Mouse (Mus musculus): ENCODE measurements around the gene Nrtn. TPM values are rescaled to one million over a fixed set of nuclear protein-coding genes. Genes with fewer than 3 reads are reported as not detected.

Gene Nrtn
- polyA plus RNA-seq, 1 experiment: 36.8 TPM

GRCm38 (mm10) chr17:56761991-56762410 lies 4.7 kb upstream of the Nrtn start:
- 0% methylated on average over 28 of the region's 28 CpGs for WGBS

GRCm38 (mm10) chr17:56761077-56761476 lies 3.7 kb upstream of the Nrtn start:
- TF ChIP-seq CTCF (IDR thresholded peaks at IDR 0.05; ENCODE audit: extremely low read depth, insufficient read length, insufficient replicate concordance, low read depth, low read length): no peak
- TF ChIP-seq POLR2A (IDR thresholded peaks at IDR 0.05; ENCODE audit: low read depth, low read length): no peak

More at GRCm38 (mm10) chr17:56761991-56762410, 4.7 kb upstream of the Nrtn start:
- H3K27ac ChIP-seq (ENCODE audit: insufficient read depth, low read depth, low read length): peak overlapping the region; percentile 65
- H3K4me1 ChIP-seq (ENCODE audit: control insufficient read depth, insufficient read depth, insufficient read length, low read length): peaks cover 22% of the 10 kb centered on the region
- TF ChIP-seq POLR2A (IDR thresholded peaks at IDR 0.05; ENCODE audit: low read depth, low read length) (no peak; the same call in 1 of the 2 replicates), CTCF (IDR thresholded peaks at IDR 0.05; ENCODE audit: extremely low read depth, insufficient read length, insufficient replicate concordance, low read depth, low read length) (no peak)
- peak overlapping the region; percentile 83 for H3K4me3 ChIP-seq (ENCODE audit: low read depth, low read length)
- no peaks in the 10 kb centered on the region for H3K27me3 ChIP-seq (ENCODE audit: control insufficient read depth, insufficient read depth, low read length)
- peaks cover 3% of the 10 kb centered on the region; the same call in 1 of the 2 replicates for H3K36me3 ChIP-seq (ENCODE audit: control insufficient read depth, insufficient read depth, low read length)

GRCm38 (mm10) chr17:56759261-56759660 lies 1.9 kb upstream of the Nrtn start:
- Histone ChIP-seq H3K4me3 (ENCODE audit: low read depth, low read length) (no peak overlapping the region), H3K36me3 (ENCODE audit: control insufficient read depth, insufficient read depth, low read length) (no peaks in the 10 kb centered on the region), H3K27me3 (ENCODE audit: control insufficient read depth, insufficient read depth, low read length) (no peaks in the 10 kb centered on the region), H3K27ac (ENCODE audit: insufficient read depth, low read depth, low read length) (no peak overlapping the region), H3K4me1 (ENCODE audit: control insufficient read depth, insufficient read depth, insufficient read length, low read length) (peaks cover 21% of the 10 kb centered on the region)
- TF ChIP-seq POLR2A (IDR thresholded peaks at IDR 0.05; ENCODE audit: low read depth, low read length) (no peak), CTCF (IDR thresholded peaks at IDR 0.05; ENCODE audit: extremely low read depth, insufficient read length, insufficient replicate concordance, low read depth, low read length) (no peak)
- WGBS: 71% methylated on average over 7 of the region's 7 CpGs

More at GRCm38 (mm10) chr17:56761077-56761476, 3.7 kb upstream of the Nrtn start:
- H3K4me3 ChIP-seq (ENCODE audit: low read depth, low read length): no peak overlapping the region
- WGBS: 62% methylated on average over 3 of the region's 3 CpGs
- H3K27me3 ChIP-seq (ENCODE audit: control insufficient read depth, insufficient read depth, low read length): no peaks in the 10 kb centered on the region
- H3K4me1 ChIP-seq (ENCODE audit: control insufficient read depth, insufficient read depth, insufficient read length, low read length): peaks cover 25% of the 10 kb centered on the region
- no peaks in the 10 kb centered on the region for H3K36me3 ChIP-seq (ENCODE audit: control insufficient read depth, insufficient read depth, low read length)
- H3K27ac ChIP-seq (ENCODE audit: insufficient read depth, low read depth, low read length): no peak overlapping the region

DNA sequence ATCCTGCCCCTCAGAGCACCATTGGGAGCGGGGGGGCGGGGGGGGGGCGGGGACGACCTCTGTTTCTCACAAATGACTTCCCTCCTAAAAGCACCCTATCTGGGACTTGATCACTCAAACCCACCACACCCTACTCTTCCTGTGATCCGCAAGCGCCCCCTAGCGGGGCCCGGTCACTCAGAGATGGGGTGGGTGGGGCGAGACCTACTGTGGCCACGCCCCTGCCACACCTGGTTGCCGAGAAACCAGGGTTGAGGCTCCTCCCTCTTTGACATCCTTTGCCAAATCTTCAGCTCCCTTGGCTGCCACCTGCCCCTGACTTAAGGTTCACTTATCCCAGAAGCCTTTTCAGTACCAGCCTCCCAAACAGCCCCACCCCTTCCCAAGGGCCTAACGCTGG lies 802 bp upstream of the Nrtn start:
- 2% methylated on average over 12 of the region's 12 CpGs for WGBS
- TF ChIP-seq POLR2A (IDR thresholded peaks at IDR 0.05; ENCODE audit: low read depth, low read length): no peak
- TF ChIP-seq CTCF (IDR thresholded peaks at IDR 0.05; ENCODE audit: extremely low read depth, insufficient read length, insufficient replicate concordance, low read depth, low read length): peak; percentile 59; the same call in 1 of the 2 replicates
- H3K27me3 ChIP-seq (ENCODE audit: control insufficient read depth, insufficient read depth, low read length): no peaks in the 10 kb centered on the region
- H3K36me3 ChIP-seq (ENCODE audit: control insufficient read depth, insufficient read depth, low read length): no peaks in the 10 kb centered on the region
- H3K27ac ChIP-seq (ENCODE audit: insufficient read depth, low read depth, low read length): no peak overlapping the region
- H3K4me1 ChIP-seq (ENCODE audit: control insufficient read depth, insufficient read depth, insufficient read length, low read length): peaks cover 20% of the 10 kb centered on the region
- no peak overlapping the region for H3K4me3 ChIP-seq (ENCODE audit: low read depth, low read length)

DNA sequence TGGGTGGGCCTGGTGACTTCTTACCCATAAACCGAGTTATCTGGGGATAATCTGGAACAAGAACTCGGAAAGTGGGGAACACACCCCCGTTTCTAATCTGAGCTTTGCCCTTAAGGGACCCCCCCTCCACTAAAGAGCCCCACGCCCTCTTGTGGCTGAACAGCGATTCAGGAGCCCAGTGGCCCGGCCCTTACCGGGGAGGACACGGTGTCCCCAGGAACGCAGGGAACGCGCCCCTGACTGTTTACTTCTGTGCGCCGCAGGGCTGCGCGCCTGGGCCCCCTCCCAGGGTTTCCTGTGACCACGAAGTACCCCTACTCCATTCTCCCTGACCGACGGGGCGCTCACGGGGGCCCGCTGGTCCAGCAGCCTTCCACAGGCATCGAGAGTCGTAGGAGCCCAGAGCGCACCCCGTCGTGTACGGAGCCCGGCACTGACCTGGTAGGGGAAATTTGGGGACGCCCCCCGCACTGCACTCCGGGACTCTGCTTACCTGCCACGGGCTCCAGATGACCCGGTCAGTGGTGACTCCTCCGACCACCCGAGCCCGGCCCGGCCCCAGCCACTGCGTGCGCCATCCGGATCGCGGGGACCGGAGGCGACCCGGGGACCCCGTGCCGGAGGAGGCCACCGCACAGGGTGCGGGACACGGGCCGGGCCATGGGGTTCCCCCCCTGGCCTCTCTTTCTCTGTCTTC lies 479 bp downstream of the Nrtn start:
- Histone ChIP-seq H3K36me3 (ENCODE audit: control insufficient read depth, insufficient read depth, low read length) (no peaks in the 10 kb centered on the region), H3K4me1 (ENCODE audit: control insufficient read depth, insufficient read depth, insufficient read length, low read length) (peaks cover 15% of the 10 kb centered on the region), H3K4me3 (ENCODE audit: low read depth, low read length) (peak overlapping the region; percentile 64), H3K27ac (ENCODE audit: insufficient read depth, low read depth, low read length) (no peak overlapping the region), H3K27me3 (ENCODE audit: control insufficient read depth, insufficient read depth, low read length) (no peaks in the 10 kb centered on the region)
- WGBS: under 1% methylated on average over 51 of the region's 51 CpGs
- TF ChIP-seq POLR2A (IDR thresholded peaks at IDR 0.05; ENCODE audit: low read depth, low read length) (no peak), CTCF (IDR thresholded peaks at IDR 0.05; ENCODE audit: extremely low read depth, insufficient read length, insufficient replicate concordance, low read depth, low read length) (peak; percentile 59; the same call in 1 of the 2 replicates)

DNA sequence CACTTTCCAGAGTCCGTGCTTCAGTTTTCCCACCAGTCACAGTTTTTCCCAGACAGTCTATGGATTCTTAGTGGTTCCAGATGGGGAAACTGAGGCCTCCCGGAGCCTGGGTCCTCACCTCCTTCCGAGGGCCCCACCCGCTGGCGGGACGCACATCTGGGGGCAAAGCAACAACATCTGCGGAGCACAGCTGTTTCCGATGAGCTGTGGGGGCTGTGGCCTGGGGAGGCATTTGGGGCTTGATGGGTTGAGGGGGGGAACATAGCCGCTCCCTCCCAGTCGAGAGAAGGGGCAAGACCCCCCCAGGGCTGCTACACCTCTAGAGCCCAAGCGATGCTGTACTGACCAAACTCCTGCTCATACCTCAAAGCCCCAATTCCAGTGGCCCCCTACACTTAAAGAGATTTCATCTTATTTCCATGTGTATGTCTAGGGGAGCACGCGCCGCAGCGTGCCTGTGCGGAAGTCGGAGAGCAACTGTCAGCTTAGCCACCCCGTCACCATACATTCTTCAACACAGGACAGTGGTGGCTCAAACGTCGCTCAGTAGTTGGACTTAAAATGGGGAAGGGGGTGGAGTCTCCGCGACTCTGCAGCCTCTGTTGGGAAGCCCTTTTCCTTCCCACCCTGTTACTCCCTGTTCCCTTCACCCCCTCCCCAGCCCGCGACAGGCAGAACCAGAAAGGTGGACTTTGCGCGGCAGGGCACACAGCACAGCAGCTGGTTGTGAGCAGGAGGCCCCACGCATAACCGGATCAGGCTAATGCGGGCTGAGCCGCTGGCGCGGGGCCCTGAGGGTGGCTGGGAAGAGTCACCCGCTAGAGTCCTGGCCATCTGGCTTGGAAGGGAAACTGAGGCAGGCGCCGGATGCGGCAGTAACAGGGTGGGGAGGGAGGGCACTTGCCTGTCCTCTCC lies 2.8 kb downstream of the Nrtn start:
- Histone ChIP-seq H3K36me3 (ENCODE audit: control insufficient read depth, insufficient read depth, low read length) (no peaks in the 10 kb centered on the region), H3K27ac (ENCODE audit: insufficient read depth, low read depth, low read length) (no peak overlapping the region), H3K27me3 (ENCODE audit: control insufficient read depth, insufficient read depth, low read length) (no peaks in the 10 kb centered on the region), H3K4me3 (ENCODE audit: low read depth, low read length) (no peak overlapping the region), H3K4me1 (ENCODE audit: control insufficient read depth, insufficient read depth, insufficient read length, low read length) (peaks cover 10% of the 10 kb centered on the region)
- no peak for TF ChIP-seq POLR2A (IDR thresholded peaks at IDR 0.05; ENCODE audit: low read depth, low read length)
- no peak for TF ChIP-seq CTCF (IDR thresholded peaks at IDR 0.05; ENCODE audit: extremely low read depth, insufficient read length, insufficient replicate concordance, low read depth, low read length)
- 25% methylated on average over 36 of the region's 36 CpGs for WGBS

DNA sequence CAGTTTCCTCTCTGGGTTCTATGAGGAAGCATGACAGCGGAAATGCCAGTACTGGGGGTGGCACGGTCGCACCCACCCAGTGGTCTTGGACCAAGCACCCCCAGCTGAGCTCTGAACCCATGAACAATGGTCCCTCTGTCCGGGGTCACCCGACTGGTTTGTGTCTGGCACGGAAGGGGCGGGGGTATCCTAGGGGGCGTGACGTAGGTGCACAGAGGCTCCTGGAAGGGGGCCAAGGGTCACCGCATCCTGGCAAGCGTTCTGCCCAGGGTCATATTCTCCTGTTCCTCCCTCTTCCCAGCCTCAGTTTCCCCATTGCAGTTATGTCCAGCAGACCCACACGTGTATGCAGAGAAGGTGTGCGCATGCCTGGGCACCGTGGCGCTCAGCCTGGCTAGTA lies 3.9 kb downstream of the Nrtn start:
- Histone ChIP-seq H3K4me1 (ENCODE audit: control insufficient read depth, insufficient read depth, insufficient read length, low read length) (peaks cover 10% of the 10 kb centered on the region), H3K4me3 (ENCODE audit: low read depth, low read length) (no peak overlapping the region), H3K27ac (ENCODE audit: insufficient read depth, low read depth, low read length) (no peak overlapping the region), H3K27me3 (ENCODE audit: control insufficient read depth, insufficient read depth, low read length) (no peaks in the 10 kb centered on the region), H3K36me3 (ENCODE audit: control insufficient read depth, insufficient read depth, low read length) (no peaks in the 10 kb centered on the region)
- WGBS: 41% methylated on average over 15 of the region's 15 CpGs
- no peak for TF ChIP-seq CTCF (IDR thresholded peaks at IDR 0.05; ENCODE audit: extremely low read depth, insufficient read length, insufficient replicate concordance, low read depth, low read length)
- TF ChIP-seq POLR2A (IDR thresholded peaks at IDR 0.05; ENCODE audit: low read depth, low read length): no peak

All from small intestine, adult 2 months (tissue).